Mouse (Mus musculus): Measurements from ENCODE around the gene Ccdc154. TPM values are rescaled to one million over a fixed set of nuclear protein-coding genes. Genes with fewer than 3 reads are reported as not detected.

Ccdc154 gene
- 0.38 TPM for total RNA-seq (2023)

GRCm38 (mm10) chr17:25162161-25162560 is at the start of gene Ccdc154:
Gene Ccdc154 (plus strand): TSS chr17:25162461.

GRCm38 (mm10) chr17:25115664-25116432 is 46.4 kb upstream of the Ccdc154 start, which contains the start of gene Telo2:
Gene Telo2 (minus strand): TSS chr17:25115967.

GRCm38 (mm10) chr17:25120406-25120805 is 41.9 kb upstream of the Ccdc154 start, which contains the start of gene Ptx4:
Gene Ptx4 (plus strand): TSS chr17:25120760.

GRCm38 (mm10) chr17:25133275-25133698 is 29.0 kb upstream of the Ccdc154 start, which contains the start of gene Clcn7:
Gene Clcn7 (plus strand): TSS chr17:25133391.

GRCm38 (mm10) chr17:25175411-25175810 is 13.2 kb downstream of the Ccdc154 start, which contains the start of gene Gm38655:
Gene Gm38655 (minus strand): TSS chr17:25175471.

GRCm38 (mm10) chr17:25184129-25184691 is 21.9 kb downstream of the Ccdc154 start, which contains the start of gene BC003965:
Gene BC003965 (plus strand): TSS chr17:25184554.

GRCm38 (mm10) chr17:25188150-25189031 is 26.1 kb downstream of the Ccdc154 start, which contains the start of gene Unkl:
Gene Unkl (plus strand): TSS chr17:25188397.

Other genes starting within 250 kb of the Ccdc154 start
- 237 TPM for gene Mapk8ip3, start 225.5 kb upstream of the Ccdc154 start, total RNA-seq (2023)
- gene Jpt2, start 201.8 kb upstream of the Ccdc154 start, total RNA-seq (2023): 21.3 TPM
- 39.6 TPM for gene Cramp1l, start 146.7 kb upstream of the Ccdc154 start, total RNA-seq (2023)
- gene Ift140, start 146.4 kb upstream of the Ccdc154 start, total RNA-seq (2023): 28.6 TPM
- gene Tmem204, start 78.9 kb upstream of the Ccdc154 start, total RNA-seq (2023): 0.33 TPM
- 32.6 TPM for gene Telo2, start 46.5 kb upstream of the Ccdc154 start, total RNA-seq (2023)
- not detected for gene Ptx4, start 41.7 kb upstream of the Ccdc154 start, total RNA-seq (2023)
- 30.3 TPM for gene Clcn7, start 29.1 kb upstream of the Ccdc154 start, total RNA-seq (2023)
- not detected for gene Gm38655, start 13.0 kb downstream of the Ccdc154 start, total RNA-seq (2023)
- gene BC003965, start 22.1 kb downstream of the Ccdc154 start, total RNA-seq (2023): 15.1 TPM
- 88.2 TPM for gene Unkl, start 25.9 kb downstream of the Ccdc154 start, total RNA-seq (2023)
- 43.8 TPM for gene Gnptg, start 77.7 kb downstream of the Ccdc154 start, total RNA-seq (2023)
- 21.1 TPM for gene Tsr3, start 77.7 kb downstream of the Ccdc154 start, total RNA-seq (2023)
- 6.6 TPM for gene Baiap3, start 93.9 kb downstream of the Ccdc154 start, total RNA-seq (2023)
- 415 TPM for gene Ube2i, start 112.2 kb downstream of the Ccdc154 start, total RNA-seq (2023)
- gene Prss34, start 135.9 kb downstream of the Ccdc154 start, total RNA-seq (2023): 3.5 TPM
- gene Prss28, start 146.2 kb downstream of the Ccdc154 start, total RNA-seq (2023): not detected
- not detected for gene Prss29, start 156.2 kb downstream of the Ccdc154 start, total RNA-seq (2023)
- not detected for gene Tpsab1, start 183.1 kb downstream of the Ccdc154 start, total RNA-seq (2023)
- gene Tpsb2, start 203.8 kb downstream of the Ccdc154 start, total RNA-seq (2023): not detected
- not detected for gene Tpsg1, start 206.8 kb downstream of the Ccdc154 start, total RNA-seq (2023)